Mouse (Mus musculus): ENCODE results near the gene Stk16. TPM values are rescaled to one million over a fixed set of nuclear protein-coding genes. Genes with fewer than 3 reads are reported as not detected.

Gene Stk16
- polyA plus RNA-seq, 1 experiment from 2014 or later = 101 TPM

DNA sequence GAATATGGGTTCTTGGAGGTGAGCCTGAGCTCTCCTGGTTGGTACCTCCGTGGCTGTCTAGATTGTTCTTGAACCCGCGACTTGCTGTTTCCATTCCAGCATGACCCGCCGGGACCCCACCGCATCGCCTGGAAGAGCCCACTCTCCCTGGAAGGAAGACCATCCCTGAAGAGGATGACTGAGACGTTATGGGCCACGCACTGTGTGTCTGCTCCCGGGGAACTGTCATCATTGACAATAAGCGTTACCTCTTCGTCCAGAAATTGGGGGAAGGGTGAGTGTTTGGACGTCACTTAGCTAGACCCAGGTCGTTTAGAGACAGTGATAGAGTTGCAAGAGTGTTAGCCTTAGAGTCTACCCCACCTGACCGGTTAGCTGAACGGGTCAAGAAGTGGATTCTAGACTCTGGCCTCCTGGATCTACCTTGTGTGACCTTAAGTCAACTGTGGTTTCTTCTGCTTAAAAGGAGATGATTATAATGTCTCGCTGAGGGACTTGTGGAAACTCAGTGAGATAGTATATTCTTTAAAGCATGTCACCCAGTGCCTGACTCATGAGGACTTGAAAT is 587 bp downstream of the Stk16 start:
- 7% methylated on average over 17 of the region's 17 CpGs for WGBS (ENCODE audit: insufficient replicate concordance)
- Histone ChIP-seq H3K4me3 (ENCODE audit: low read depth, low read length) (peak overlapping the region; percentile 82), H3K4me2 (ENCODE audit: low read depth, low read length) (peak overlapping the region; percentile 100), H3K9ac (replicated peaks) (peak overlapping the region; percentile 85), H3K9me3 (ENCODE audit: low read length) (no peaks in the 10 kb centered on the region), H3K27ac (ENCODE audit: low read depth) (peak overlapping the region; percentile 95), H3K36me3 (replicated peaks; ENCODE audit: insufficient read depth, low read length) (peaks cover 42% of the 10 kb centered on the region), H3K27me3 (ENCODE audit: insufficient read depth, low read length) (no peaks in the 10 kb centered on the region), H3K4me1 (ENCODE audit: insufficient read depth) (peaks cover 64% of the 10 kb centered on the region)
- DNase-seq (no peak), ATAC-seq (no peak)
- no peak for TF ChIP-seq CTCF (IDR thresholded peaks at IDR 0.05; ENCODE audit: low read depth)
- no peak for TF ChIP-seq EP300 (IDR thresholded peaks at IDR 0.05; ENCODE audit: low read depth)

DNA sequence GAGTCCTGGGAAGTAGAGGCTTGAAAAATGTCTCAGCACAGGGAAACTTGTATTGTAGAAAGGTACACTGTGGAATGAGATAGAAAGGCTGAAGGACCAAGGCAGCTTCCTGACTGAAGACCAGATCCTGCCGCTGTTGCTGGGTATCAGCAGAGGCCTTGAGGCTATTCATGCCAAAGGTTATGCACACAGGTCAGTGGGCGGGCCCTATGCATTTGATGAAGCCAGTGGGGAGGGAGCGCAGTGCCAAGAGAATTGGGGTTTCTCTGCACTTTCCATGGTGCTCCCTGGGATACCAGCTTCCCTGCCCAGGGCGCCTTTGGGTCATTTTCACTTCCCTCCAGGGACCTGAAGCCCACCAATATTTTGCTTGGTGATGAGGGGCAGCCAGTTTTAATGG is 1.9 kb downstream of the Stk16 start:
- H3K9me3 ChIP-seq (ENCODE audit: low read length) = no peaks in the 10 kb centered on the region
- H3K4me2 ChIP-seq (ENCODE audit: low read depth, low read length) = peak overlapping the region; percentile 100
- TF ChIP-seq CTCF (IDR thresholded peaks at IDR 0.05; ENCODE audit: low read depth) = no peak
- no peak for TF ChIP-seq EP300 (IDR thresholded peaks at IDR 0.05; ENCODE audit: low read depth)
- ATAC-seq = peak; percentile 8; the same call in 1 of the 2 replicates
- peaks cover 77% of the 10 kb centered on the region for H3K4me1 ChIP-seq (ENCODE audit: insufficient read depth)
- peak overlapping the region; percentile 95 for H3K27ac ChIP-seq (ENCODE audit: low read depth)
- no peaks in the 10 kb centered on the region for H3K27me3 ChIP-seq (ENCODE audit: insufficient read depth, low read length)
- H3K36me3 ChIP-seq (replicated peaks; ENCODE audit: insufficient read depth, low read length) = peaks cover 50% of the 10 kb centered on the region
- peak overlapping the region; percentile 85 for H3K9ac ChIP-seq (replicated peaks)
- WGBS (ENCODE audit: insufficient replicate concordance) = 50% methylated on average over 4 of the region's 4 CpGs
- H3K4me3 ChIP-seq (ENCODE audit: low read depth, low read length) = peak overlapping the region; percentile 82
- DNase-seq = peak; percentile 66

DNA sequence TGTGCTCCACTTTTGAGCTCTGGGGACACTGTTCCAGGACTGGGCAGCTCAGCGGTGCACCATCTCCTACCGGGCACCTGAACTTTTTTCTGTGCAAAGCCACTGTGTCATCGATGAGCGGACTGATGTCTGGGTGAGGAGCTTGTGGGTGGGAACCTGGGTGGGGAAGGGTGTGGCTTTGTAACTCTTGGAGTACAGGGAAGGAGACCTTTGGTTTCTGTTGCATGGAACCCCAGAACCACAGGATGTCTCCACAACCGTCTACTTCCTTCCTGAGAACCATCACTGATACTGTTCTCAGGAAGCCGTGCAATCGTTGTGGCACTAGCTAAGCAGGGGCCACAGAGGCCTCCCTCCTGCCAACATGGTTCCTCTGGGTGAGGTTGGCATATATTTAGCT is 2.5 kb downstream of the Stk16 start:
- Histone ChIP-seq H3K9ac (replicated peaks) (peak overlapping the region; percentile 85; the same call in 1 of the 2 replicates), H3K4me1 (ENCODE audit: insufficient read depth) (peaks cover 81% of the 10 kb centered on the region), H3K9me3 (ENCODE audit: low read length) (no peaks in the 10 kb centered on the region), H3K4me3 (ENCODE audit: low read depth, low read length) (peak overlapping the region; percentile 82), H3K4me2 (ENCODE audit: low read depth, low read length) (peak overlapping the region; percentile 100), H3K27me3 (ENCODE audit: insufficient read depth, low read length) (no peaks in the 10 kb centered on the region), H3K27ac (ENCODE audit: low read depth) (peak overlapping the region; percentile 95), H3K36me3 (replicated peaks; ENCODE audit: insufficient read depth, low read length) (peaks cover 50% of the 10 kb centered on the region)
- TF ChIP-seq CTCF (IDR thresholded peaks at IDR 0.05; ENCODE audit: low read depth) (no peak), EP300 (IDR thresholded peaks at IDR 0.05; ENCODE audit: low read depth) (no peak; the same call in 1 of the 2 replicates)
- 18% methylated on average over 7 of the region's 7 CpGs for WGBS (ENCODE audit: insufficient replicate concordance)
- peak; percentile 67 for DNase-seq
- no peak for ATAC-seq

DNA sequence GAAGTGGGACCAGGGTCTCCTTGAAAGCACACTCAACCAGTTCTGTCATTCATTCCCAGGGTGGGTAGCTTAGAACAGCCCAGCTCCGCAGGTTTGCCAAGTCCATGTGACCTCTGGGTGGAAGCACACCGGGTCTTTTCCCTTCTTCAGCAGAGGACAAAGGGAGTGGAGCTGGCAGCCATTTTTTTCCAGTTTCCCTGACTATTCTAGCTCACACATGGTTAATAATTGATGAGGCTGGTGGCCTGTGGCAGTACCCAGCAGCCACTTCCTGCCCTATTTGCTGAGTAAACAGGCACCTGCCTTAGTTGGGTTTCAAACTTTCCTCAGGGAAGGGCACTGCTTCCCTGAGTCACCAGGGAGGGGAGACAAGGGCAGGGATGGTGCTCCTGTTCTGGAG is 3.8 kb downstream of the Stk16 start:
- Histone ChIP-seq H3K4me1 (ENCODE audit: insufficient read depth) (peaks cover 76% of the 10 kb centered on the region), H3K4me2 (ENCODE audit: low read depth, low read length) (peak overlapping the region; percentile 100), H3K9me3 (ENCODE audit: low read length) (no peaks in the 10 kb centered on the region), H3K4me3 (ENCODE audit: low read depth, low read length) (peak overlapping the region; percentile 95), H3K27ac (ENCODE audit: low read depth) (peak overlapping the region; percentile 95), H3K9ac (replicated peaks) (peak overlapping the region; percentile 44), H3K27me3 (ENCODE audit: insufficient read depth, low read length) (no peaks in the 10 kb centered on the region), H3K36me3 (replicated peaks; ENCODE audit: insufficient read depth, low read length) (peaks cover 50% of the 10 kb centered on the region)
- ATAC-seq (peak; percentile 33), DNase-seq (peak; percentile 46)
- no peak for TF ChIP-seq CTCF (IDR thresholded peaks at IDR 0.05; ENCODE audit: low read depth)
- no peak for TF ChIP-seq EP300 (IDR thresholded peaks at IDR 0.05; ENCODE audit: low read depth)
- 70% methylated on average over 2 of the region's 2 CpGs for WGBS (ENCODE audit: insufficient replicate concordance)

DNA sequence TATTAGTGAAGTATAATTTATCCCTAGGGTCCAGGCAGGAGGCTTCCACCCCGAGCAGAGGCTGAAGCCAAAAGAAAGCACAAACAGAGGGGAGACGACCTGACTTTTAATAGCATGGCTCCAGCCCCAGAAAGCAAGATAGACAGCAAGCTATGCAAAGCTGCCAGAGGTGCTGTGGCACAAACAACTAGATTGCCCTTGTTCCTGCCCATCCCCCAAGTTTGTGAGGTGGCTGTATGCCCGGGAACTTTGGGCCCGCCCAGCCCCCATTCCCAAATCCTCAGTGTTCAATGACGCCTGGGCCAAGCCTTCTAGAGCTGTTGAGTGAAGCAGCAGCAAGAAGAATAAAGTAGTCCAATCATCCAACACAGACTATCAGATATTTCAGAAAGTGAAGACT is 4.2 kb downstream of the Stk16 start:
- TF ChIP-seq EP300 (IDR thresholded peaks at IDR 0.05; ENCODE audit: low read depth) (no peak), CTCF (IDR thresholded peaks at IDR 0.05; ENCODE audit: low read depth) (no peak)
- H3K4me1 ChIP-seq (ENCODE audit: insufficient read depth) = peaks cover 76% of the 10 kb centered on the region
- H3K36me3 ChIP-seq (replicated peaks; ENCODE audit: insufficient read depth, low read length) = peaks cover 50% of the 10 kb centered on the region
- peak; percentile 76 for DNase-seq
- no peaks in the 10 kb centered on the region for H3K9me3 ChIP-seq (ENCODE audit: low read length)
- H3K27me3 ChIP-seq (ENCODE audit: insufficient read depth, low read length) = no peaks in the 10 kb centered on the region
- peak overlapping the region; percentile 44 for H3K9ac ChIP-seq (replicated peaks)
- peak overlapping the region; percentile 95 for H3K4me3 ChIP-seq (ENCODE audit: low read depth, low read length)
- ATAC-seq = peak; percentile 12
- WGBS (ENCODE audit: insufficient replicate concordance) = 38% methylated on average over 5 of the region's 5 CpGs
- peak overlapping the region; percentile 95 for H3K27ac ChIP-seq (ENCODE audit: low read depth)
- peak overlapping the region; percentile 100 for H3K4me2 ChIP-seq (ENCODE audit: low read depth, low read length)

DNA sequence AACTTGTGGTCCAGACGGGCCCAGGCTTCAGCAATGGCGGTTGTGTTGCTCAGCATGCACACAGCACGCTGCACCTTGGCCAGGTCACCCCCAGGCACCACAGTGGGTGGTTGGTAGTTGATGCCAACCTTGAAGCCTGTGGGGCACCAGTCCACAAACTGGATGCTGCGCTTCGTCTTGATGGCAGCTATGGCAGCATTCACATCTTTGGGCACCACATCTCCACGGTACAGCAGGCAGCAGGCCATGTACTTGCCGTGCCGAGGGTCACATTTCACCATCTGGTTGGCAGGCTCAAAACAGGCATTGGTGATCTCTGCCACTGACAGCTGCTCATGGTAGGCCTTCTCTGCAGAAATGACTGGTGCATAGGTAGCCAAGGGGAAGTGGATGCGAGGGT is 5.1 kb downstream of the Stk16 start:
- Histone ChIP-seq H3K4me1 (ENCODE audit: insufficient read depth) (peaks cover 71% of the 10 kb centered on the region), H3K9me3 (ENCODE audit: low read length) (no peaks in the 10 kb centered on the region), H3K36me3 (replicated peaks; ENCODE audit: insufficient read depth, low read length) (peaks cover 50% of the 10 kb centered on the region), H3K9ac (replicated peaks) (no peak overlapping the region), H3K27me3 (ENCODE audit: insufficient read depth, low read length) (peaks cover 5% of the 10 kb centered on the region; the same call in 1 of the 2 replicates), H3K4me2 (ENCODE audit: low read depth, low read length) (peak overlapping the region; percentile 100), H3K27ac (ENCODE audit: low read depth) (peak overlapping the region; percentile 95), H3K4me3 (ENCODE audit: low read depth, low read length) (peak overlapping the region; percentile 95)
- WGBS (ENCODE audit: insufficient replicate concordance) = 80% methylated on average over 9 of the region's 9 CpGs
- no peak for TF ChIP-seq CTCF (IDR thresholded peaks at IDR 0.05; ENCODE audit: low read depth)
- no peak for TF ChIP-seq EP300 (IDR thresholded peaks at IDR 0.05; ENCODE audit: low read depth)
- no peak for ATAC-seq
- no peak for DNase-seq

All from liver, postnatal 0 days (tissue).